Mouse (Mus musculus) liver, embryonic 12.5 days (tissue): ENCODE data around the gene Gm21866. TPM values are rescaled to one million over a fixed set of nuclear protein-coding genes. Genes with fewer than 3 reads are reported as not detected.
"Not testable (repeated sequence)": the region's sequence is repeated elsewhere in the genome, so short reads cannot be mapped to it uniquely, and the experiment has no call there.

Source experiments
- ATAC-seq: fragments of 200-750 bp; cut with Nextera tagmentation; 2 replicates; pipeline ENCODE4 v1.8.0; 2017; ENCODE audit warnings: moderate number of reproducible peaks, mild to moderate bottlenecking, moderate library complexity
- H3K27ac ChIP-seq: fragments of 300-500 bp; sonication (generic); 2 replicates; pipeline ENCODE4 v1.5.1; 2016; ENCODE audit warnings: mild to moderate bottlenecking
- H3K27me3 ChIP-seq: fragments of 300-500 bp; sonication (generic); replicated peaks from 2 replicates; pipeline ENCODE4 v1.6.1; 2016; ENCODE audit warnings: mild to moderate bottlenecking, moderate library complexity
- H3K36me3 ChIP-seq: fragments of 300-500 bp; sonication (generic); 2 replicates; pipeline ENCODE4 v1.6.1; 2016; ENCODE audit warnings: mild to moderate bottlenecking, moderate library complexity
- H3K4me1 ChIP-seq: fragments of 300-500 bp; sonication (generic); 2 replicates; pipeline ENCODE4 v1.6.1; 2016
- H3K4me2 ChIP-seq: fragments of 300-500 bp; sonication (generic); 2 replicates; pipeline ENCODE4 v1.6.1; 2016; ENCODE audit warnings: mild to moderate bottlenecking, moderate library complexity
- H3K4me3 ChIP-seq: fragments of 300-500 bp; sonication (generic); 2 replicates; pipeline ENCODE4 v1.5.1; 2016; ENCODE audit warnings: mild to moderate bottlenecking, moderate library complexity
- H3K9ac ChIP-seq: fragments of 300-500 bp; sonication (generic); 2 replicates; pipeline ENCODE4 v1.6.1; 2016; ENCODE audit warnings: mild to moderate bottlenecking, moderate library complexity
- H3K9me3 ChIP-seq: fragments of 300-500 bp; sonication (generic); replicated peaks from 2 replicates; pipeline ENCODE4 v1.6.1; 2016; ENCODE audit warnings: mild to moderate bottlenecking, moderate library complexity
- WGBS: fragments of 180-500 bp; shearing (Covaris S2); methylation state at CpG from one replicate; pipeline ENCODE4 v1.1.7; 2016; ENCODE audit not compliant: insufficient replicate concordance; 5-methylcytosine and 5-hydroxymethylcytosine counted together
- polyA plus RNA-seq: library from polyadenylated mRNA; unstranded; fragments of >200 nt; fragmentation: Nextera tagmentation; extraction: Ambion mirVana; gene quantifications from 2 replicates; pipeline ENCODE4 v1.2.1, GENCODE M21; 2016

Gene Gm21866
- polyA plus RNA-seq: not detected in 2 replicates

- H3K9ac ChIP-seq, H3K27ac ChIP-seq, ATAC-seq, H3K4me2 ChIP-seq, H3K27me3 ChIP-seq, H3K9me3 ChIP-seq, H3K4me1 ChIP-seq, H3K36me3 ChIP-seq, H3K4me3 ChIP-seq: not testable (repeated sequence)
- 50% methylated on average over 2 of the region's 3 CpGs for WGBS
Observed at GRCm38 (mm10) chrY:13465479-13465878, at the start of gene Gm21866. Gene Gm21866, minus strand, starts transcription at chrY:13465579.

GRCm38 (mm10) chrY:13493726-13494125 lies 28.3 kb upstream of the Gm21866 start, which contains the start of gene Gm20773:
Gene Gm20773, plus strand, starts transcription at chrY:13494026.
- H3K36me3 ChIP-seq, H3K4me1 ChIP-seq, H3K27me3 ChIP-seq, H3K9me3 ChIP-seq, H3K4me3 ChIP-seq, H3K9ac ChIP-seq, H3K4me2 ChIP-seq, ATAC-seq, H3K27ac ChIP-seq: not testable (repeated sequence)
- WGBS: no CpG with 5 or more reads among the region's 1 CpGs

Other genes starting within 250 kb of the Gm21866 start
- not detected in 2 replicates for gene Gm21828, start 241.7 kb downstream of the Gm21866 start, polyA plus RNA-seq
- not detected in 2 replicates for gene Gm21440, start 213.2 kb downstream of the Gm21866 start, polyA plus RNA-seq
- gene Gm21454, start 213.1 kb downstream of the Gm21866 start, polyA plus RNA-seq: not detected in 2 replicates
- not detected in 2 replicates for gene Gm21725, start 116.5 kb downstream of the Gm21866 start, polyA plus RNA-seq
- gene Gm20773, start 28.4 kb upstream of the Gm21866 start, polyA plus RNA-seq: not detected in 2 replicates